Mouse (Mus musculus): ENCODE measurements around the gene Rhox4e.
"Not testable (repeated sequence)": the region's sequence is repeated elsewhere in the genome, so short reads cannot be mapped to it uniquely, and the experiment has no call there.

The Rhox4e gene

GRCm38 (mm10) chrX:37557112-37557511, at the start of gene Rhox4e:
Gene Rhox4e (plus strand): TSS chrX:37557412.
- not testable (repeated sequence) for DNase-seq (ENCODE audit: low spot score)

DNA sequence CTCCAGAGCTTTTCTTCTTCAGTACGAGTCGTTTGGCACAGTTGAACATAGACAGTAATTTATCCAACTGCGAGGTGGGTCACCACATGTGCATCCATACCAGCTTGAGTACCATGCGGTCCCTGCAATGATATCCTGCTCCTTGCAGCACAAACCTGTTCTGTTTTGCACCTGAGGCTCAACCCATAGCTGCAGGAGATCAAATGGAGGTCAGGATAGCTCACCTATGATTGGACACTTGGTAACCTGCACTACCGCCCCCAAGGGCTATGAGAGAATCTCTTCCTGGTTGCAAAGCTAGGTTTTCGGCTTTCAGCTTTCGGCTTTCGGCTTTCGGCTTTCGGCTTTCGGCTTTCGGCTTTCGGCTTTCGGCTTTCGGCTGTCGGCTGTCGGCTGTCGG, 43.2 kb upstream of the Rhox4e start, which contains the start of gene Rhox4d:
Gene Rhox4d (plus strand): TSS at position 301 of the 400 bp plus-strand sequence.
- not testable (repeated sequence) for DNase-seq (ENCODE audit: low spot score)

GRCm38 (mm10) chrX:37530152-37530551, 27.1 kb upstream of the Rhox4e start, which contains the start of gene Rhox2e:
Gene Rhox2e (plus strand): TSS chrX:37530452.
- not testable (repeated sequence) for DNase-seq (ENCODE audit: low spot score)

DNA sequence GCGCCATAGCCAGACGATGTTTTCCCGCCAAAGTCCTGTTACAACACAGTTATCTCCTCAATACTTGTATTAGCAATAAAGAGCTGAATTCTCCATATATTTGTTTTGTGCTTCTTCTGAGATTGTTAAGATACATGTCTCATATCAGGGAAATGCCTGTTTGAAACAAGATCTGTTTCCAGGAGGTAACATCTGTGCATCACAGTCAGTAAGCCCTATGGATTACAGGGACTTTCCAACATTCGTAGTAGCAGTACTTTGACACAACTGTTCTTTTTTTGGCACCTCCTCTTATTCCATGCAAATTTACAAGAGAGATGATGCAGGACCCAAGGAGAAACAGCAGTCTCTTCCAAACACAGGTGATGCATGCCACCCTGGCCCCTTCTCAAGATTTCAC, 15.5 kb upstream of the Rhox4e start, which contains the start of gene Rhox3e:
Gene Rhox3e (plus strand): TSS at position 301 of the 400 bp plus-strand sequence.
- DNase-seq (ENCODE audit: low spot score), result not testable (repeated sequence)

- DNase-seq (ENCODE audit: low spot score), result not testable (repeated sequence)
Observed at GRCm38 (mm10) chrX:37571105-37571504, 13.9 kb downstream of the Rhox4e start, which contains the start of gene Rhox2f. Gene Rhox2f (plus strand): TSS chrX:37571405.

GRCm38 (mm10) chrX:37572638-37573037, 15.4 kb downstream of the Rhox4e start:
- DNase-seq (ENCODE audit: low spot score), result not testable (repeated sequence)

DNA sequence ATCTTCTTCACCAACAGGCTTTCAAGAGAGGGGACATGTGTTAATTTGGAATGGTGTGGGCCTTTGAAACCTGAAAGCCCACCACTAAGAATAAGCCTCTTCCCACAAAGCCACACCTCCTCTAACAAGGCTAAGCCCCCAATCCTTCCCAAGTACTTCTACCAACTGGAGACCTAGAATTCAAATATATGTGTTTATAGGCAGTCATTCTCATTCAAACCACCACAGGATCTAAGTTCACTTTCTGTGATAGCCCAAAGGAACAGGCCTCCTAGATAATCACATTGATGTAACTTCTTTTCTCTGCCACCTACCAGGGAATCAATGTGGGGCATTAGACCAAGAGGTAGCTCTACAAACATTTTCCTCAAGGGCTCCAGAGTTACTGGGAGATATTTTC, 23.5 kb downstream of the Rhox4e start, which contains the start of gene Rhox3f:
Gene Rhox3f (plus strand): TSS at position 301 of the 400 bp plus-strand sequence.
- DNase-seq (ENCODE audit: low spot score), result not testable (repeated sequence)

- not testable (repeated sequence) for DNase-seq (ENCODE audit: low spot score)
Observed at GRCm38 (mm10) chrX:37607604-37608003, 50.4 kb downstream of the Rhox4e start, which contains the start of gene Rhox4f. Gene Rhox4f (minus strand): TSS chrX:37607704.
